Mouse (Mus musculus): ENCODE data around the gene Bag5.

- TF ChIP-seq POLR2A (IDR thresholded peaks at IDR 0.05; ENCODE audit: insufficient read depth, low read depth, low read length) (no peak), EP300 (IDR thresholded peaks at IDR 0.05; ENCODE audit: insufficient read depth, low read depth, low read length) (no peak)
These were observed 42.6 kb downstream of the Bag5 start for GRCm38 (mm10) chr12:111670371-111670971.
